Mouse (Mus musculus): ENCODE measurements around the gene Dhx40.

GRCm38 (mm10) chr11:86794161-86794560 is 13.4 kb downstream of the Dhx40 start:
- TF ChIP-seq POLR2A (IDR thresholded peaks at IDR 0.05; ENCODE audit: borderline replicate concordance, extremely low read depth, insufficient read depth, insufficient read length, poor library complexity, severe bottlenecking) (no peak), CTCF (IDR thresholded peaks at IDR 0.05; ENCODE audit: borderline replicate concordance, extremely low read depth, insufficient read depth, insufficient read length) (no peak)
